Mouse (Mus musculus) urinary bladder, postnatal 4 days (tissue): ENCODE data around the gene Gng2.
A peak's percentile ranks its signal among the peaks of the same experiment; 100 is the strongest.

Experiments used
- DNase-seq, 2 experiments: peaks; one replicate each; pipeline ENCODE4 v3.0.0; 2021 to 2022; ENCODE audit warnings: low spot score in 2 of 2

The Gng2 gene

GRCm38 (mm10) chr14:19860281-19860680 is 117.1 kb downstream of the Gng2 start:
- DNase-seq: no peak

GRCm38 (mm10) chr14:19858808-19859776 is 118.3 kb downstream of the Gng2 start:
- DNase-seq: no peak

- DNase-seq: no peak
Measured at GRCm38 (mm10) chr14:19858279-19858678, 119.1 kb downstream of the Gng2 start.

- no peak for DNase-seq
Measured at GRCm38 (mm10) chr14:19853471-19853870, 124.0 kb downstream of the Gng2 start.

GRCm38 (mm10) chr14:19839600-19840332 is 137.7 kb downstream of the Gng2 start:
- DNase-seq: peak; percentile 30 to 65

GRCm38 (mm10) chr14:19836289-19836688 is 141.1 kb downstream of the Gng2 start:
- DNase-seq: no peak

DNA sequence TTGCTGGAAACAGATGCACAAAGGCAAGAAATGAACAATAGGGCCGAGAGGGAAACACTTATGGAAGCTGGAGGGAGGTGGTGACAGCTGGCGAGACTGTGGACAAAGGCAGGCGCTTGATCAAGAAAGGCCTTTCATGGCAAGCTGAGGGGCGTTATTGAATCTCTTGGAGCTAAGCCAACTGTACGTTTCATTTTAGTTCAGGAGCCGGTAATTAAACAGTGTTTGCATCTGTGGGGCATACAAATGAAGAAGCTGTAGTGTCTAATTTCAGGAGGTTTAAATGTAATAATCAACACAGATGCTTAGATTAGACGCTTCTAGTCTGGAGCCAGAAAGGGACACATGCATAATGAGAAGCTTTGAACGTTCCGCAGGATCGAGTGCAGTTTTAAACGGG is 151.9 kb downstream of the Gng2 start:
- no peak for DNase-seq

DNA sequence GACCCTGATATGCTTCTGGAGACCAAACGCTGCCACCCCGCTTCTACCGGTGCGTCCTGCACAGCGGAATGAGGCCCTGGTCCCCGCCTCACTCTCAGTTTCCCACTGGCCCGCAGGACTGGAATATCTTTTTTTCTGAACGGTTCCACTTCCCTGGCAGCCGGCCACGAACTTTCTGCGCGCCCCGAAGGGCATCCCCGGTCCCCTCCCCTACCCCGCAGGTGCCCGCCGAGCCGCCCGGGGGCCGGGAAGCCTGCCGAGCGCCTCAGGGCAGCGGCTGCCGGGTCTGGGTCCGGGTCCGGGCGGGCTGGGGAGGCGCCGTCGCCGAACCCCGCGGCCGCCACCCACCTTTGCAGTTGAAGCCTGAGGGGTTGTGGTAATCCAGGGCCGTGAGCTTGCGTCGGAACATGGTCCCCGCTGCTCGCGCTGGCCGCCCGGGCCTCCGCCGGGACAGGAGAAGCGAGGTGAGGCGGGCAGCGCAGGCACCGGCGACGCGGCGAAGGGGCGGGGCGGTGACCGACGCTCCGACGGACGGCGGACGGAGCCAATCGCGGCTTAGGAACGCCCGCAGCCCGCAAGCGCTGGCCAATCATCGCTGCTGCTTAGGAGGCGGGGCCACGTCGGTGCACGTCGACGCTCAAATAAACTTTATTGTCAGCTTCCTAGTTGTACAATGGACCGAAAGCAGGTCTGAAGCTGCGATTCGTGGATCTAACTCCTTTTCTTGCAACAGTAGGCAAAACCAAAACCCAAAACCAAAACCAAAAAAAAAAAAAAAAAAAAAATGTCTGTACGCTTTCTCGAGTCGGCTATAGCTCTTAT is 153.9 kb downstream of the Gng2 start, which contains the start of gene Rtraf:
Rtraf (minus strand) TSS at position 504 of the 822 bp plus-strand sequence.
- peak; percentile 91 to 93 for DNase-seq
